Mouse (Mus musculus) gonadal fat pad, adult 2 months (tissue): ENCODE results near the gene Pds5a. TPM values are rescaled to one million over a fixed set of nuclear protein-coding genes. Genes with fewer than 3 reads are reported as not detected.

ENCODE experiments used
- DNase-seq: peaks from one replicate; pipeline ENCODE4 v3.0.0-alpha.2; 2012; ENCODE audit warnings: low read depth
- polyA plus RNA-seq: library from polyadenylated mRNA; depleted of rRNA; stranded (reverse); fragments of >200 nt; gene quantifications from 2 replicates; pipeline ENCODE4 v1.2.3, GENCODE M21; 2012; rRNA removed

Gene Pds5a
- polyA plus RNA-seq, 1 experiment = 29.8 TPM

GRCm38 (mm10) chr5:65565486-65565885, 132.6 kb downstream of the Pds5a start:
- DNase-seq = no peak

DNA sequence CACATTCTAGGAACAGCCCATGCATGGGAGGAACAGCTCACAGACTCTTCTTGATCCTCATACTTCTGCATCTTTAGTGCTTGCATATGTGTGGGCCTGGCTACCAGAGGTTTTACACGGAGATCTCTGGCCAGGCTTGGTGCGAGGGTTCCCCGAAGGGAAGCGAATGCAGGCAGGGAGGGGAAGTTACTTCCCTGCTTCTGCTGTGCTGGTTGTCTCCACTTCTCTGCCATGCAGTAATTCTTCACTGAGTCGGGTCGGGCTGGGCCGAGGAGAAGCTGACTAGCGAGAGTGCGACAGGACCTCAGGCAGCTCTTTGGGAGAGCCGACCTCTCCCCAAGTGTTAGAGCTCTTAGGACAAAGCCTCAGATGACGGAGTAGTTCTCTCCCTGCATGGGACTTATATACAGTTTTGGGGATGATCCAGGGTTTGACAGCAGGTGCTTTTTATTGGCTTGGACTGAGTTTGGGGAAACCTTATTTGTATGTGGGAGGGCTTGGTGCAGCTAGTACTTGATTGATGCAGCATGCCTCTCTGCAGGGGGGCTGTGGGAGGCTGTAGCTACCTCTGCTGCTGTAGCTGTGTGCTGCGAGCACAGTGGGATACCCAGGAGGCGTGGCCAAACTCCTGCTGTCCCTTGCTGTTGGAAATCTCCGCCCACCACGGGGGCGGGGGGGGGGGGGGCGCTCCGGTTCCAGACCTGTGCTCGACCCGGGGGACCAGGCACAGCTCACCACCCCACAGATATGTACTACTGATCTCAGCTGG, 136.8 kb downstream of the Pds5a start:
- DNase-seq = no peak

GRCm38 (mm10) chr5:65557109-65557508, 141.0 kb downstream of the Pds5a start:
- DNase-seq = no peak

Other genes with a start within 250 kb of the Pds5a start
- gene Gm43552, start 205.4 kb downstream of the Pds5a start, polyA plus RNA-seq = not detected in 2 replicates
- 230 and 254 TPM in 2 replicates for gene Smim14, start 161.1 kb downstream of the Pds5a start, polyA plus RNA-seq
- 21.0 and 25.2 TPM in 2 replicates for gene Ube2k, start 161.0 kb downstream of the Pds5a start, polyA plus RNA-seq
- 4.2 and 5.8 TPM in 2 replicates for gene N4bp2, start 65.2 kb upstream of the Pds5a start, polyA plus RNA-seq
- 0.70 and 1.0 TPM in 2 replicates for gene Rhoh, start 162.9 kb upstream of the Pds5a start, polyA plus RNA-seq
- gene Chrna9, start 236.6 kb upstream of the Pds5a start, polyA plus RNA-seq = 0.06 TPM in 1 of 2 replicates, not detected in the other